Mouse (Mus musculus) urinary bladder, postnatal 36 days (tissue): ENCODE results near the gene Sctr.
A peak's percentile ranks its signal among the peaks of the same experiment; 100 is the strongest.

ENCODE experiments used
- DNase-seq, 2 experiments: peaks; one replicate each; pipeline ENCODE4 v3.0.0; 2022; ENCODE audit warnings: low spot score in 2 of 2, mixed read lengths in 1 of 2

Sctr gene

DNA sequence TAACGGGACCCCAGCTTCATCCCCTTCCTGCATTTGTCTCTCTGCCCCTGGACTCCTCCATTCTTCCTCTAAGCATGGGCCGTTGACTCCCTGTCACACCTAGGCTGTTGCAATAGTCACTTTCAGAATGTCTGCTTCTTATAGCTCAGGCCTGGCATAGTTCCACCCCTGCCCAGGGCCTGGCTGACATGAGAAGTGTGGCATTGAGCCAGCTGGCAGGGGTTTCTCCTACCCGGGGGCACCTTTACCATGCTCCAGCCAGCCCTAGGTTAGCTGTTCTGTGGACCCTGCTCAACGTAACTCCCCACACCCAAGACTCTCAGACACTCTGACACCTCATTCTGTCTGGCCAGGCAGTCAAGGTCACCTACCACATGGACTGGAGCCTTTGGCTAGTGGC lies 21.0 kb downstream of the Sctr start:
- DNase-seq: no peak

DNA sequence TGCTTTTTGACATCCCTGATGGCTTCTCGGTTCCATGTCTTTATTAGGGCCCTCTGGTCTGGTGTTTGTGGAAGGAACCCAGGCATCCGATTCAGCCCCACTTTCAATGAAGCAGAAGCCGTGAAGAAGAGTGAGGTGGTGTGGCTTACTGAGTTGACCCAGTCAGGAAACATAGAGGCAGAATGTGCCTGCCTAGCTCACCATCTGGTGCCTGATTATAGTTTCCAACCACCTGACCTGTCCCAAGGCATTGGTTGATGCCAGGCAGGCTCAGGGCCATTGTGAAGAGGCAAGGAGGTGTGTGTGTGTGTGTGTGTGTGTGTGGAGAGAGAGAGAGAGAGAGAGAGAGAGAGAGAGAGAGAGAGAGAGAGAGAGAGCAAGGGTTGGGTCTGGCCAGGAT lies 23.8 kb downstream of the Sctr start:
- no peak for DNase-seq

DNA sequence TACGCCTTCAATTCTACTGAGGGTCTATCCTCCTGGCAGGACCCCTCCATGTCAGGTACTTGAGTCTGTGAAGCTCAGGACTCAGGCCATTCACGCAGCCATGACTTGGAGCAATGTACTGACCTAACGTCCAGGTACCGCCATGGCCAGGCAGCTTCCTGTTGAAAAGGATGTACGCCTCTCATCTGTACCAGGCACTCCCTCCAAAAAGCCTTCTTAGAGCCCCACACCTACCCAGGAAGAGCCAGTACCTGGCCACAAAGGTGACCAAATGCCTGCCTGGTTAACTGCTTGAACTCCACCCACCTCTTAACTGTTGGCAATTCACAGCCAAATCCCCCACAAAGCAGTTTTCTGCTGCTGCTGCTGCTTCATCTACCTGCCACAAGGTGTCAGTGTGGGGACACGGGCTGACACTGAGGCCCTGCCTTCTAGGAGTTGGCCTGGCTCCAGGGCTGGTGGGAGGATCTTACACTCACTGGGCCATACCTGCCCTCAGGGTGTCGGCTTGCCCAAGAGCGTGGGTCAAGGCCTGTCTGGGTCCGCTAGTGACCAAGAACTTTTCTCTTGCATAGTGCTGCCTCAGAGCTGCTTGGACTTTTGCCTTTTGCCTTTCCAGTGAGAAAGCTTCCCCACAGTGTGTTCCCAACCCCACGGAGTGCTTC lies 26.2 kb downstream of the Sctr start:
- DNase-seq: peak; percentile 59 to 84

DNA sequence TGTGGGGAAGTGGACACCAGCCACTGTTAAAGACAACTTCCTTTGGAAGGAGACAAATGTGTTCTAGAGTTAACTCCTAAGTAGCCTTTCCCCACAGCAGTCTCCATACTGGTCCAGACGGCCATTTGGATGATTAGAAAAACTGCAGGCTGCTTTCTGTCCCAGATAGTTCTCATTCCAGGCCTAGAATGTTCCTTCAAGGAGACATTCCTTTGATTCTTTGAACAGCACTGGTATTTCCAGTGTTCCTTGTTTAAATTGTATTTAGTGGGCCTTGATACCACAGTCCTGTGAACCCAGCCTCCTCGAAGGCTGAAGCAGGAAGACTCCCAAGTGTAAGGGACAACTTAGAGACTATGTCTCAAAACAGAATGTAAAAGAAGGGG lies 26.8 kb downstream of the Sctr start:
- DNase-seq: no peak

DNA sequence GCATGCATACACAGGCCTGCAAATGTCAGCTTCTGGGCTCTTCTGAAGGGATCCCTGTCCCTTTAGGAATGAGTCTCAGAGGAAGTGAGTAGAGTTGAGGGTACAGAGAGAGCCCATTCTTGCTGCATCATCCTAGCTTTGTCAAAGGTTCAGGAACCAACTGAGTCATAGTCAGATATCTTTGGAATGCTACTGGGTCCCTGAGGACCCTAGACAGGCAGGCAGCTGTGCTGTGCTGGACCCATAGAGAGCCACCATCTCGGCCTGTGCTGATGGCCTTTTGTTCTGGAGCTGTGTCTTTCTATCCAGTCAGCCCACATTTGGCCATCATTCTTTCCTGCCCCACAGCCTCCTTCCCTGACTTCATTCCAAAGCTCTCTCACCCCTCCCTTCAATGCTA lies 28.1 kb downstream of the Sctr start:
- no peak for DNase-seq

DNA sequence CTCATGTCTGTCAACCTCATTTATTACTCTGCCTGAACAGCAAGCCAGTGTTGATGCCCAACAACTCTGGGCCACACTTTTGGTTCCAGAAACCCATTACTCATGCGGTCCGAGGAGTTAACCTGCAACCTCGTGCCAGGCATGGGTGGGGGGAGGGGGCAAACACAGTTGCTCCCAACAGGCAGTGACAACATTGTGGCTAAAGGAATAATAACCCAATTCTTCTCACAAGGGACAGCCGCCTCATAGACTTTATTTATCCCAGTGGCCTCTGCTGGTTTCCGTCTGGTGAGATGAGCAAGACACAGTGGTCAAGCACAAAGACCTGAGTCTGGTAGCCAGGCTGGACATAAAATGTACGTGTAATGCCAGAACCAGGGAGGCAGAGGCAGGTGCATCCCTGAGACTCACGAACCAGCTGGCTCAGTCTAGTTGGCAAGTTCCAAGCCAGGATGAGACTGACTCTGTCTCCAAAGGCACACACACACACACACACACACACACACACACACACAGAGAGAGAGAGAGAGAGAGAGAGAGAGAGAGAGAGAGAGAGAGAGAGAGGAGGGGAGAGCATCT lies 28.9 kb downstream of the Sctr start:
- DNase-seq: no peak

DNA sequence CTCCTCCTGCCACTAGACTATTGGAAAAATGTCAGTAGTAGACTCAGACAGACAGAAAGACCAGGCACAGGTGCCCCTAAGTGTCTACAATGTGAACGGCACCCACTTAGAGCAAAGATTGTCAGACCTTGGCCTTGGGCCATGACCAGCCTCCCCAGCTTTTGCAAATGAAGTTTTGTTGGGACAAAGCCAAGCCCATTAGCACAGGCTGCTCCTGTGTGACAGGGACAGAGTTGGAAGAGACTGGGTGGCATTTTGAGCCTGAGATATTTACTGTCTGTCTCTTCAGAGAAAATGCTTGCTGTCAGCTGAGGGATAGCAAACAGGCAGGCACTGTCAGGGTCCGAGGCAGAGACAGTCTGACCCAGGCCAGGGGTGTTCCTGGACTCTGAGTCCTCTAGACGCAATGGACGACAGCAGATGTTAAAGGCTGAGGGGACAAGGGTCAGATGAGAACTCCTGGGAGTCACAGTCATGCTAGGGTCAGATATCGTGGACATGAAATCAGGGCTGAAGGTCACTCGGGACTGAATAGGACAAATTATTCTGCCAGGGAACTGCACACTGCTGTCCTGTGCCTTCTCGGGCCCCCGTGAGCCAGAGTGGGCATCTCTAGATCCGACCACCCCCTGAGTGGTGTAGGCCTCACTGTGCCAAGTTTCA lies 30.5 kb downstream of the Sctr start:
- DNase-seq: no peak

DNA sequence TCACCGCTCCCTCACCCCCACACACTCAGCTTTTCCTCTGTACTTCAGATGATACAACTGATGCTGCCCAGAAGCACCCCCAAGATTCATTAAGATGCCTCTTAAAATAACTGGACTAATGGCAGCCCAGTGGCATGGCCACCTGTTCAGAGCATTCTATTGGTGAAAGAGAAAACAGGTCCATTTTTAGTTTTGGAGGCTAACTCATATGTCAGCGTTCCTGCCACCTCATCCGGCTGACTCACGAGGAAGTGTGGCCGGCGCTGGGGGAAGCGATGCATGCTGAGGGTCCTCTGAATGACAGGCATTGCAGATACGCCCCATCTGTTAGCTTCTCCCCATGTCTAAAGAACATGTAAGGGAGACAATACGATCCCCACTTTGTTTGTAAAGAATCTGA lies 31.9 kb downstream of the Sctr start:
- DNase-seq: no peak

DNA sequence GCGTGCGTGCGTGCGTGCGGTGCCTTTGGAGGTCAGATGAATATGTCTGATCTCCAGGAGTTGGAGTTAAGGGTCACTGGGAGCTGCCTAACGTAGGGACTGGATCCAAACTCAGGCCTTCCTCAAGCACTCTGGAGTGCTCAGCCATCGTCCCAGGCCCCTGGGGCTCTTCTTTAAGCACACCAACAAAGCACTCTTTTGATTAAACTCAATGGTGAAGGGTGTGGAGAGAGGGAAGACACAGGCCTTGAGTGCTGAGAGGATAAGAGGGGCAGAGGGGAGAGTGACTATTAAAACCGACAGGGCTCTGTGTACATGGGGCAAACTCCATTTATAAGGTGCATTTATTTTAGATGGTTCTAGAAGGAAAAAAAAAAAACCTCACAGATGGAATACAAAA lies 35.7 kb downstream of the Sctr start:
- DNase-seq: no peak

DNA sequence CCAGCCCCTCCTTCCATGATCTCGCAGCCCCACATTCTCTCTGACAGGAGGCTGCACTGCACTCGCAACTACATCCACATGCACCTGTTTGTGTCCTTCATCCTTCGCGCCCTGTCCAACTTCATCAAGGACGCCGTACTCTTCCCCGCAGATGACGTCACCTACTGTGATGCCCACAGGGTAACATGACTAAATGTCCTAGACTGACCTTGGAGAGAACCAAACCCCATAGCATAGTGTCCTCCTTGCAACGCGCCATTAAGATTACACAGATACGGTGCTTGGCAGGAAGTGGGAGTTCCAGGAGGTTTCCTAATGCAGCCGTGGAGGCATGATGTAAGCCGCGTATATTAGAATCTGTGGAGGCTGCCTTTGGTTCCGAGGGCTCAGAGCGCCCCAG lies 37.9 kb downstream of the Sctr start:
- no peak for DNase-seq

DNA sequence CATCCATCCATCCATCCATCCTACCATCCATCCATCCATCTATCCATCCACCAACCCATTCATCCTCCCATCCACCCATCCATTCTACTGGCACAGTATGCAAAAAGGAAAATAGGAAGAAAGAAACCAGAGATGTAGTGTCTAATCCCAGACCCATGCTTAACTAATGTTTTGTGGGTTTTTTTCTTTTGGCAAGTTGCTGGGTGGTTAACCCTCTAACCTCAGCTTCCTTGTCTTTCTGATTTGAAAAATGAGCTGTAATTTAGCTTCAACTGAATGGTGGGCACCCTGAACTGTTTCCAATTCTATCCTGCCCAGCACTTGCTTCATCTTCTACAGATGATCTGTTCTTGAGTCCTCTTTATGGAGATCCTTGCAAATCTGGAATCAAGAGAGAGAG lies 40.6 kb downstream of the Sctr start:
- DNase-seq: no peak

DNA sequence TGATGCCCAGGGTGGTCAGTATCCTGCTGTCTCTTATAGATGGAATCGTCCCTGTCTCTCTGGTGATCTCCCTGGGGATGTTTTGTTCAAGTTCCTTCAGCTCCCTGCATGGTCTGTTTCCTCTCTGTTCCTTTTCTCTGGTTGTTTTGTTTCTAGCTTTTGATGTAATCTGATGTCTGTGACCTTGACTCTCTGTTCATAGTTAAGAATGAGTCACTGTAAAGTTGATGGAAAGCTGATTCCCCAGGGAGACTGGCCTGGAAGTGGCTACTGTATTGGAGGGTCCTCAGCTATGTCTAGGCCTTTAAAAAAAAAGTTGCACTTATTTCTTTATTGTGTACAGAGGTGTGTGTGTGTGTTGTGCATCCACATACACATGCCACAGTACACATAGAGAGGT lies 44.4 kb downstream of the Sctr start:
- DNase-seq: no peak

DNA sequence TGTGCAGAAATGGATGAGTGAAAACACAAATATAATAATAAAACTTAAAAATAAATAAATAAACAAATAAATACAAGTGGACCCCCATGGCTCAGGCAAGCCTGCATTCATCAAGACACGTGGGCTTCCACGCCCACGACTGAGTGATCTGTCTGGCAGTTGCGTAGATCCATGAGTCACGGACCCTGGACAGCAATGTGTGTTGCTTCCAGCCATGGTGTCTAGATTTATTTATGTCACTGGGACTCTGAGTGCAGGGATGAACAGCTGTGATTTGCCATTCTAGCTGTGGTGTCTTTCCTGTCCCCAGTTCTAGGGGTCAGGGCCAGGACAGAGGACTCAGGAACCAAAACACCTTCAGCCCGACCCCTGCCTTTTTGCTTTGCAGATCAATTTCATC lies 48.3 kb downstream of the Sctr start:
- no peak for DNase-seq

DNA sequence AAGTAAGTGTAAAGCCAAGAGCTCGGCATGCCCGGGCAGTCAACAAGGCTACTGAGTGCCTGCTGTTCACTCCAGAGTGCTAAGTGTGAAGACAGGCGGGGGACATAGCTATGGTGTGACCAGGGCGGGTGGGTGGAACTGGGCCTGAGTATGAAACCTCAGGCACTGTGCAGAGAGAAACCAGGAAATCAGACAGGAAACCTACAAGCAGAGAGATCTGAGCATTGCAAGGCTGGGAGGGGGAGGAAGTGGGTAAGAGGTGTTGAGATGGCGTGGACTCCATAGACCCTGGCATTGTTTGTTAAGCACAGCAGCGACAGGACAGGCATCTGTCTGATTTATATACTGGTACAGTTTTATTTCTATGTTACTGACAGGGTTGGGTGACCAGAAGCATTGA lies 48.8 kb downstream of the Sctr start:
- no peak for DNase-seq

DNA sequence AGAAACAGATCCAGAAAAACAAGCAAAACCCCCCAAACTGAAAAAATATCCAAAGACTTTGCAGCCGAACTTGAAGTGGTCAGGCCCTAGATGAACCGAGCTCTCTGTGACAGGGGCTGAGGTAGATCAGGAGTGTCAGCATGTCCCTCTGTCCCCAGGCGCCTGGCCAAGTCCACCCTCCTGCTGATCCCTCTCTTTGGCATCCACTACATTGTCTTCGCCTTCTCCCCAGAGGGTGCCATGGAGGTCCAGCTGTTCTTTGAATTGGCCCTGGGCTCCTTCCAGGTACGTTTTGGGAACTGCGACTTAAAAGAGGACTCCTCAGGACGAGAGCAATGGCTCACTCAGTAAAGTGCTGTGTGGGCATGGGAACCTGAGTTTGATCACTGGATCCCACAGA lies 49.5 kb downstream of the Sctr start:
- no peak for DNase-seq

DNA sequence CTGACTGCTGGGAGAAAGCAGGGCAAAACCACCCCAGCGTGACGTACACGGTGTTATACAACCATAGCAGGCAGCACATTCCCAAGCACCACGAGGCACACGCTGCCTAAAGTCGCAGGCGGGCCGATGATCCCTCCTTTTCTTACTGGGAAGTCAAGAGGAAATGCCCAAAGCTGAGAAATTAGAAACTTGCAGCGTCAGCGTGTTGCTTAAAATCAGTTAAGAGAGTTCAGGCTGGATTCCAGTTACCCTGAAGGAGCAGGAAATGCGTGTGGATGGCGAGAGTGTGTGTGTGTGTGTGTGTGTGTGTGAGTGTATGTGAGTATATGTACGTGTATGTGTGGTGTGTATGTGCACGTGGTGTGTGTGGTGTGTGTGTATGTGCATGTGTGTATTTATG lies 50.4 kb downstream of the Sctr start:
- no peak for DNase-seq

DNA sequence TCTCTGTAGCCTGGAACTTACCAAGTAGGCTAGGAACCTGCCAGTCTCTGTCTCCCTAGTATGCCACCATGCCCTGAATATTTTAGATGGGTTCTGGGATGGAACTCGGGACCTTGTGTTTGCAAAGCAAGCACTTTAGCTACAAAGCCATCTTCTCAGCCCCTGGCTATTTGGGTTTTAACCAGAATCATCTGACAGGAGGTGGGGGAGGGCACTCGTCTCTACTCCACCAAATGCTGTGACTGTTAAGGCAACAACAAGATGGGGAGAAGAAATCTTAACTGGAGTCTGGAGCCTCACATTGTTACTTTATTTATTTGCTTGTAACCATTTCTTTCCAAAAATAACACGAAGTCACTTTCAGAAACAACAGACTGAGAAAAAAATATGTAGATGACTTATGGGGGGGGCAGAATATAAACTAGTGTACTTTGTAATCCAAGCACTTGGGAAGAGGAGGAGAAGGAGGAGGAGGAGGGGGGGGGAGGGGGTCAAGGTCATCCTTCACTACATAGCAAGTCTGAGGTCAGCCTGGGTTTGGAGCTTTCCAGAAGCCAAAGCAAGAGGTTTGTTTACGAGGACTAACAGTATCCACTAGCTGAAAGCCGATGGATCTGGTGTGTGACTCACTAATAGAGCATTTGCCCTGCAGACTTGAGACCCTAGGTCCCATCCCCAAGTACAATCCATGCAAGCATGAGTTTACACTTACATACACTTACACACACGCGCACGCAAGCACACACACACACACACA lies 51.2 kb downstream of the Sctr start:
- DNase-seq: no peak

DNA sequence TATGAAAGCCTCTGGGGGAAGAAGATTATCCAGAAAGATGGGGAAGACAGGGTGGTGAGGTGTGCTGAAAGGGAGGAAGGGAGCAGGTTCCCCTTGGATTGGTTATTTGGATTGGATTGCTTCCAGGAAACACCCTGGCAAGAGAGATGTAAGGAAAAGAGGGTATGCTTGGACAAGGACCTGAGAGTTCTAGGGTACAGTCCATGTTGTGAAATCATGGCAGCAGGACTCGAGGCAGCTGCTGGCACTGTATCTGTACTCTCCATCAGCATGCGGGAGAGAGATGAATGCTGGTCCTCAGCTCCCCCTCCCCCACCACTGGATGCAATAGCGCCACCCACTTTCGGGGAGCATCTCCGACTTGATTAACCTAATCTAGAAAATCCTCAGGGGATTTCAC lies 54.0 kb downstream of the Sctr start:
- DNase-seq: no peak

DNA sequence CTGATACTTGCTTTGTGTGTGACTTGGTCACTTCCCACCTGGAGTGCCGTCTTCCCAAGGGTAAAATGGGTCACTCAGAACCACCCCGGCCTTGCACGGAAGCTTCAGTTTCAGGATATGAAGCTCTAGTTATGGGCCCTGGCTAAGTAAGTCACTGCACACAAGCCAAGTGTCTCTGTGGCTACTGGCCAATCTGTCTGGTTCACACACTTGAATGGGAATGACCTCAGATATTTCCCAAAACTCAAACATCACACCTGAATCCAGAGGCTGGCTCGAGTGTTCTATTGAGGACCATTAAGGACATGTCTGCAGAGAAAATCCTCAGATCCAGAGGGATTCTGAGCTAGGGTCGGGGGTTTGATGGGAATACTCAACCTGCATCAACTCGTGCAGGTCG lies 55.5 kb downstream of the Sctr start:
- DNase-seq: no peak

DNA sequence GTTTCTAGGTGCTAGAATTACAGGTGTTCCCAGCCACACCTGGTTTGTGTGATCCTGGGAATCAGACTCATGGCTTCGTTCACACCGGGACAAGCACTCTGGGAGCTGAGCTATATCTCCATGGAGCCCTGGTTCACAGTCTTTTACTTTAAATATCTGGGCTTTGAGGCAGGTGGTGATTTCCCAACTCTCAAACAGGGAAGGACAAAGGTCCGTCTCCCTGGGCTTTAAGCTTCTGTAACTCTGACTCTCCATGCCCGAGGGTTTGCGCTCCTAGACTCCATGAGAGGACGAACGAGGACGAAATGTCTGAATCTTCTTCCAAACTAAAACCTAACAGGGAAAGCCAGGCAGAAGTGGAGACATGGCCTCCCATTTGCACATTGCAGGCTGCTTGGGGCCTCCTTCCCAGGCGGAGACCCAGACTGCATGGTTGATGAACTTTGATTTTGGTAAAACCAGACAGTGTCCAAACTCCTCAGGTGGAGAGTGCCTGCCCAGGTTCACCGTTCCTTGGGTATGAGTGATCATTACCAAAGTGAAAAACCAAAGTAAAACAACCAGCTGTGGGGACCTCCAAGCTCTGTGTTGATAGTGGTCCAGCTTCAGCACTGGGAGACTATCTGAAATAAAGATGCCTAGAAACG lies 57.5 kb downstream of the Sctr start:
- DNase-seq: no peak

DNA sequence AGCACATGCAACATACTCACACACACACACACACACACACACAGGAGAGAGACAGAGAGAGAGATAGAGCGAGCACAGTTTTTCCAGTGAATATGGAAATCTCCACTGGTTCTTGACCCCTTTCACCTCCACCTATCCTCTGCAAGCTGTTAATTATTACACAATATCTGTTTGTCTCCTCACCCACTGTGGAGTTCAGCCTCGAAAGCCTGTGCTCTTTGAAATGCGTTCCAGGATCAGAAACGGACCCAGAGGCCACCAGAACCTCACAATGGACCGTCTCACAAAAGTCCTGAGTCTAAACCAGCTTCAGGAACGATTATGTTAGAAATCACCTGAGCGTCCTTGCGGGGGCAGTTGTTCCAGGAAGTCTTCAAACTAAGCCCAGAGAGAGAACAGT lies 59.5 kb downstream of the Sctr start:
- DNase-seq: no peak

DNA sequence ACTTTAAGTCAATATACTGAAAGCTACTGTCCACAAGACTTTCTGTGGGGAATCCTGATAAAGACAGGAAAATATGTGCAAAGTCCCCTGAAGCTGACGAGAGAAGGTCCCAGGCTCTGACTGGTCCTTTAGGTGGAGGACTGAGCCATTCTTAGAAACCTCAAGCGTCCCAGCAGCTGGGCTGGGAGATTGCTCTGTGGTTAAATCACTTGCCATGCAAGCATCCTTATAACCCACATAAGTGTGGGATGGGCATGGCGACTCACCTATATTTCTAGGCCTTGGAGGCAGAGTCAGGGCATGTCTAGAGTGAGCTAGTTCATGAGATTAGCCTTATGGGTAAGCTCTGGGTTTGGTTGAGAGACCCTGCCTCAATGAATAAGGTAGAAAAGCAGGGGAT lies 59.9 kb downstream of the Sctr start:
- no peak for DNase-seq
